Mouse (Mus musculus) CH12.LX (cell line): ENCODE measurements around the gene Nemp1. TPM values are rescaled to one million over a fixed set of nuclear protein-coding genes. Genes with fewer than 3 reads are reported as not detected.

Source experiments
- DNase-seq: peaks from one replicate; pipeline ENCODE4 v3.0.0-alpha.2; 2013; ENCODE audit errors: extremely low read depth
- H3K27ac ChIP-seq: 2 replicates; pipeline ENCODE4 v1.5.1; 2012; ENCODE audit warnings: low read depth, mild to moderate bottlenecking, control low read depth, moderate library complexity; ENCODE audit not compliant: insufficient read depth
- H3K27me3 ChIP-seq: replicated peaks from 2 replicates; pipeline ENCODE3; 2012; ENCODE audit warnings: inconsistent platforms
- H3K36me3 ChIP-seq, 2 experiments: replicated peaks in 1 of 2; 2 replicates each; pipeline versions ENCODE3 to v1.6.1; 2012; ENCODE audit warnings: inconsistent platforms in 1 of 2, low read length in 1 of 2, mild to moderate bottlenecking in 1 of 2, mixed read lengths in 1 of 2, moderate library complexity in 1 of 2; ENCODE audit not compliant: control insufficient read depth in 1 of 2, insufficient read depth in 1 of 2
- H3K4me1 ChIP-seq, 2 experiments: 2 replicates each; pipeline ENCODE4 v1.6.1; 2012; ENCODE audit warnings: inconsistent platforms in 1 of 2, moderate library complexity in 1 of 2; ENCODE audit not compliant: insufficient read depth in 2 of 2, control insufficient read depth in 1 of 2
- H3K4me2 ChIP-seq: 2 replicates; pipeline ENCODE4 v1.6.1; 2012; ENCODE audit warnings: low read depth, mild to moderate bottlenecking, control low read depth; ENCODE audit not compliant: poor library complexity, insufficient read depth, severe bottlenecking
- H3K4me3 ChIP-seq, 3 experiments: fragments of 150-350 bp in 1 of 3; sonication (generic) in 1 of 3; replicated peaks in 1 of 3; 2 replicates each; pipeline versions ENCODE3 to v1.5.1; 2011 to 2012; ENCODE audit warnings: low read depth in 2 of 3, low read length in 2 of 3, mild to moderate bottlenecking in 2 of 3, moderate library complexity in 2 of 3, control low read depth in 1 of 3, improper control_type of control experiment in 1 of 3, inconsistent platforms in 1 of 3, mixed read lengths in 1 of 3; ENCODE audit not compliant: poor library complexity in 1 of 3
- H3K79me2 ChIP-seq: replicated peaks from 2 replicates; pipeline ENCODE4 v1.6.1; 2012; ENCODE audit warnings: mild to moderate bottlenecking, moderate library complexity; ENCODE audit not compliant: control insufficient read depth, poor library complexity, insufficient read depth, severe bottlenecking; ENCODE audit errors: extremely low read depth
- H3K9ac ChIP-seq: 2 replicates; pipeline ENCODE4 v1.6.1; 2012; ENCODE audit warnings: low read depth, mild to moderate bottlenecking, control low read depth, moderate library complexity; ENCODE audit not compliant: insufficient read depth
- H3K9me3 ChIP-seq: replicated peaks from 2 replicates; pipeline ENCODE3; 2012; ENCODE audit warnings: low read length, inconsistent platforms, mixed read lengths
- BHLHE40 ChIP-seq: IDR thresholded peaks from 2 replicates; pipeline ENCODE4 v1.6.1; 2011; ENCODE audit warnings: mild to moderate bottlenecking, low read depth, low read length, improper control_type of control experiment
- CHD1 ChIP-seq: IDR thresholded peaks from 2 replicates; pipeline ENCODE4 v1.6.1; 2012; ENCODE audit warnings: low read depth, low read length, improper control_type of control experiment, inconsistent platforms
- CHD2 ChIP-seq: IDR thresholded peaks from 2 replicates; pipeline ENCODE4 v1.6.1; 2011; ENCODE audit warnings: low read length, improper control_type of control experiment
- CTCF ChIP-seq, 2 experiments: IDR thresholded peaks in 1 of 2; conservative IDR thresholded peaks in 1 of 2; 2 replicates each; pipeline ENCODE4 v1.5.1; 2011 to 2012; ENCODE audit warnings: low read depth in 2 of 2, low read length in 2 of 2, improper control_type of control experiment in 1 of 2, inconsistent platforms in 1 of 2, mild to moderate bottlenecking in 1 of 2, moderate library complexity in 1 of 2
- E2F4 ChIP-seq: IDR thresholded peaks from 2 replicates; pipeline ENCODE4 v1.6.1; 2011; ENCODE audit warnings: low read depth, low read length, improper control_type of control experiment; ENCODE audit not compliant: insufficient replicate concordance
- ELF1 ChIP-seq: IDR thresholded peaks from 2 replicates; pipeline ENCODE4 v1.6.1; 2014; ENCODE audit warnings: low read depth, mild to moderate bottlenecking, inconsistent platforms, low read length, improper control_type of control experiment
- EP300 ChIP-seq: IDR thresholded peaks from 2 replicates; pipeline ENCODE4 v1.6.1; 2011; ENCODE audit warnings: low read length, improper control_type of control experiment
- ETS1 ChIP-seq: conservative IDR thresholded peaks from 2 replicates; pipeline ENCODE4 v1.6.1; 2012; ENCODE audit warnings: low read depth, mild to moderate bottlenecking, inconsistent platforms, low read length, improper control_type of control experiment, moderate library complexity
- GABPA ChIP-seq: IDR thresholded peaks from 2 replicates; pipeline ENCODE4 v1.6.1; 2012; ENCODE audit warnings: low read depth, low read length, improper control_type of control experiment, inconsistent platforms; ENCODE audit not compliant: insufficient replicate concordance
- JUN ChIP-seq: IDR thresholded peaks from 2 replicates; pipeline ENCODE4 v1.6.1; 2011; ENCODE audit warnings: low read depth, mild to moderate bottlenecking, low read length, improper control_type of control experiment, moderate library complexity; ENCODE audit not compliant: insufficient read depth
- JUND ChIP-seq: conservative IDR thresholded peaks from 2 replicates; pipeline ENCODE4 v1.6.1; 2011; ENCODE audit warnings: low read depth, low read length, improper control_type of control experiment
- KAT2A ChIP-seq: IDR thresholded peaks from 2 replicates; pipeline ENCODE4 v1.6.1; 2012; ENCODE audit warnings: low read length, improper control_type of control experiment, inconsistent platforms; ENCODE audit not compliant: insufficient replicate concordance
- MAFK ChIP-seq: IDR thresholded peaks from 2 replicates; pipeline ENCODE4 v1.6.1; 2011; ENCODE audit warnings: low read length, improper control_type of control experiment; ENCODE audit not compliant: insufficient replicate concordance
- MAZ ChIP-seq: IDR thresholded peaks from 2 replicates; pipeline ENCODE4 v1.6.1; 2012; ENCODE audit warnings: low read depth, mild to moderate bottlenecking, inconsistent platforms, low read length, improper control_type of control experiment, moderate library complexity
- MEF2A ChIP-seq: IDR thresholded peaks from 2 replicates; pipeline ENCODE4 v1.6.1; 2014; ENCODE audit warnings: low read depth, mild to moderate bottlenecking, inconsistent platforms, low read length, improper control_type of control experiment, borderline replicate concordance
- NELFE ChIP-seq: IDR thresholded peaks from 2 replicates; pipeline ENCODE4 v1.6.1; 2011; ENCODE audit warnings: low read depth, low read length, improper control_type of control experiment
- PAX5 ChIP-seq: IDR thresholded peaks from 2 replicates; pipeline ENCODE4 v1.6.1; 2012; ENCODE audit warnings: low read length, inconsistent platforms, mixed read lengths
- POLR2A ChIP-seq: IDR thresholded peaks from 2 replicates; pipeline ENCODE4 v1.6.1; 2011; ENCODE audit warnings: low read depth, mild to moderate bottlenecking, improper control_type of control experiment, low read length
- POLR2AphosphoS2 ChIP-seq: IDR thresholded peaks from 2 replicates; pipeline ENCODE4 v1.6.1; 2011; ENCODE audit warnings: low read depth, low read length, improper control_type of control experiment
- RAD21 ChIP-seq: IDR thresholded peaks from 2 replicates; pipeline ENCODE4 v1.6.1; 2011; ENCODE audit warnings: low read depth, mild to moderate bottlenecking, low read length, improper control_type of control experiment, moderate library complexity
- SIN3A ChIP-seq: IDR thresholded peaks from 2 replicates; pipeline ENCODE4 v1.6.1; 2012; ENCODE audit warnings: low read length, improper control_type of control experiment, inconsistent platforms
- SMC3 ChIP-seq: IDR thresholded peaks from 2 replicates; pipeline ENCODE4 v1.6.1; 2011; ENCODE audit warnings: low read depth, low read length, improper control_type of control experiment
- TCF12 ChIP-seq: IDR thresholded peaks from 2 replicates; pipeline ENCODE4 v1.6.1; 2014; ENCODE audit warnings: low read depth, mild to moderate bottlenecking, inconsistent platforms, low read length, improper control_type of control experiment
- USF2 ChIP-seq: conservative IDR thresholded peaks from 2 replicates; pipeline ENCODE4 v1.6.1; 2011; ENCODE audit warnings: low read depth, low read length, improper control_type of control experiment
- ZKSCAN1 ChIP-seq: IDR thresholded peaks from 2 replicates; pipeline ENCODE4 v1.6.1; 2012; ENCODE audit warnings: low read depth, inconsistent platforms, low read length, improper control_type of control experiment, borderline replicate concordance
- ZMIZ1 ChIP-seq: IDR thresholded peaks from 2 replicates; pipeline ENCODE4 v1.6.1; 2012; ENCODE audit warnings: low read depth, mild to moderate bottlenecking, inconsistent platforms, low read length, improper control_type of control experiment
- ZNF384 ChIP-seq: IDR thresholded peaks from 2 replicates; pipeline ENCODE4 v1.6.1; 2012; ENCODE audit warnings: low read depth, low read length, improper control_type of control experiment, inconsistent platforms
- dilution Hi-C: fragments of 300-500 bp; cut with MboI; formaldehyde crosslinking; loops from 2 replicates; pipeline ENCODE4 v1.14.3; 2020; ENCODE audit warnings: low sequenced_read_pairs; ENCODE audit not compliant: extremely low pct_unique_long_range_greater_than_20kb, extremely low pct_ligation_motif_present
- in situ Hi-C: fragments of 300-500 bp; cut with MboI; formaldehyde crosslinking; loops from 3 replicates; pipeline ENCODE4 v1.14.3; 2019; ENCODE audit warnings: low sequenced_read_pairs, low pct_ligation_motif_present, low pct_unique_long_range_greater_than_20kb, mixed read lengths
- polyA plus RNA-seq: library from polyadenylated mRNA; unstranded; fragments of >175 nt; gene quantifications from 2 replicates; pipeline ENCODE4 v1.2.1, GENCODE M21; 2012; ENCODE audit warnings: low read depth; ENCODE audit not compliant: insufficient read length
- total RNA-seq, 2 experiments: library from RNA; depleted of rRNA; stranded (reverse); fragments of 300-350 nt in 1 of 2; fragments of >200 nt in 1 of 2; gene quantifications; 2 replicates each; pipeline ENCODE4 v1.2.3; 2012 to 2014

Gene Nemp1
- total and polyA plus RNA-seq, 3 experiments, result 8.3 to 17.4 (median 13.2) TPM

- Histone ChIP-seq H3K27me3 (no peaks in the 10 kb centered on the region), H3K4me2 (no peak overlapping the region), H3K4me3 (no peak overlapping the region), H3K27ac (no peak overlapping the region), H3K4me1 (peaks cover 13 to 14% of the 10 kb centered on the region in 2 experiments), H3K9ac (no peak overlapping the region), H3K9me3 (no peaks in the 10 kb centered on the region), H3K36me3 (no peaks in the 10 kb centered on the region), H3K79me2 (no peaks in the 10 kb centered on the region)
- dilution Hi-C loops, result no loop called here
- in situ Hi-C loops, result no loop called here
- DNase-seq, result no peak
- no peak for TF ChIP-seq MAZ
- no peak for TF ChIP-seq ZMIZ1
- TF ChIP-seq ZKSCAN1, result no peak
- TF ChIP-seq USF2, result no peak
- TF ChIP-seq TCF12, result no peak
- no peak for TF ChIP-seq POLR2A
- no peak for TF ChIP-seq SIN3A
- no peak for TF ChIP-seq POLR2AphosphoS2
- no peak for TF ChIP-seq GABPA
- no peak for TF ChIP-seq ZNF384
- TF ChIP-seq SMC3, result no peak
- TF ChIP-seq KAT2A, result no peak
- no peak for TF ChIP-seq JUND
- no peak for TF ChIP-seq ELF1
- TF ChIP-seq RAD21, result no peak
- TF ChIP-seq JUN, result no peak
- TF ChIP-seq ETS1, result no peak
- TF ChIP-seq CHD2, result no peak
These were observed 33.9 kb upstream of the Nemp1 start for GRCm38 (mm10) chr10:127632668-127633271.

GRCm38 (mm10) chr10:127640421-127640820 is 26.3 kb upstream of the Nemp1 start:
- no peak for DNase-seq
- peaks cover 9 to 18% of the 10 kb centered on the region in 2 experiments for H3K4me1 ChIP-seq
- no peak overlapping the region for H3K4me2 ChIP-seq
- peaks cover 3 to 7% of the 10 kb centered on the region in 2 experiments for H3K36me3 ChIP-seq
- dilution Hi-C loops (no loop called here), in situ Hi-C loops (no loop called here)
- H3K9ac ChIP-seq, result no peak overlapping the region
- no peaks in the 10 kb centered on the region for H3K27me3 ChIP-seq
- TF ChIP-seq CHD1, result no peak
- TF ChIP-seq E2F4, result no peak
- TF ChIP-seq BHLHE40, result no peak
- no peak for TF ChIP-seq ZNF384
- TF ChIP-seq TCF12, result no peak
- no peak for TF ChIP-seq PAX5
- TF ChIP-seq CTCF (conservative IDR thresholded peaks at IDR 0.05 in 1 of 2, IDR thresholded peaks at IDR 0.05 in 1 of 2; ENCODE audit: low read depth in 2 of 2, low read length in 2 of 2), result no peak
- no peak for TF ChIP-seq NELFE
- no peak for TF ChIP-seq MAFK
- no peak for TF ChIP-seq ELF1
- TF ChIP-seq ETS1, result no peak
- no peak for TF ChIP-seq JUN
- TF ChIP-seq MEF2A, result no peak
- no peak for TF ChIP-seq EP300
- TF ChIP-seq, all 38 proteins: peak for 0
- Histone ChIP-seq H3K27ac (no peak overlapping the region), H3K9me3 (no peaks in the 10 kb centered on the region), H3K79me2 (peaks cover 16% of the 10 kb centered on the region), H3K4me3 (no peak overlapping the region)
